Mouse (Mus musculus) frontal cortex, adult 2 months (tissue): Measurements from ENCODE around the gene Mplkip. TPM values are rescaled to one million over a fixed set of nuclear protein-coding genes. Genes with fewer than 3 reads are reported as not detected.
A peak's percentile ranks its signal among the peaks of the same experiment; 100 is the strongest.

Experiments
- DNase-seq, 2 experiments: peaks; one replicate each; pipeline ENCODE4 v3.0.0; 2022; ENCODE audit warnings: low spot score in 1 of 2; ENCODE audit errors: extremely low spot score in 1 of 2
- polyA plus RNA-seq: library from polyadenylated mRNA; depleted of rRNA; stranded (reverse); fragments of >200 nt; gene quantifications from 2 replicates; pipeline ENCODE4 v1.2.3, GENCODE M21; 2012; rRNA removed

Mplkip gene
- polyA plus RNA-seq, result 7.7 and 10.8 TPM in 2 replicates

- peak; percentile 99 to 100 for DNase-seq
Observed at GRCm38 (mm10) chr13:17694911-17695699, at the start of gene Mplkip, which contains the start of gene Sugct. Gene Mplkip (plus strand): TSS chr13:17695192. Gene Sugct (minus strand): TSS chr13:17695553.

GRCm38 (mm10) chr13:17667380-17667779, 27.6 kb upstream of the Mplkip start:
- no peak for DNase-seq

- DNase-seq, result no peak
Observed at GRCm38 (mm10) chr13:17671122-17671521, 23.9 kb upstream of the Mplkip start.

GRCm38 (mm10) chr13:17689461-17689860, 5.5 kb upstream of the Mplkip start:
- no peak for DNase-seq

GRCm38 (mm10) chr13:17690686-17691085, 4.3 kb upstream of the Mplkip start:
- no peak for DNase-seq

GRCm38 (mm10) chr13:17691436-17691835, 3.6 kb upstream of the Mplkip start:
- no peak for DNase-seq

GRCm38 (mm10) chr13:17693816-17694215, 1.2 kb upstream of the Mplkip start:
- DNase-seq, result no peak

GRCm38 (mm10) chr13:17694414-17694813, 578 bp upstream of the Mplkip start:
- peak; percentile 14 to 26 for DNase-seq

GRCm38 (mm10) chr13:17695898-17696580, 1.0 kb downstream of the Mplkip start:
- DNase-seq, result no peak

GRCm38 (mm10) chr13:17700090-17700715, 5.2 kb downstream of the Mplkip start:
- DNase-seq, result no peak

- no peak for DNase-seq
Observed at GRCm38 (mm10) chr13:17701322-17701721, 6.3 kb downstream of the Mplkip start.

- no peak for DNase-seq
Observed at GRCm38 (mm10) chr13:17702311-17702710, 7.3 kb downstream of the Mplkip start.

- DNase-seq, result peak; percentile 25 to 64
Observed at GRCm38 (mm10) chr13:17705188-17705826, 10.3 kb downstream of the Mplkip start.

- no peak for DNase-seq
Observed at GRCm38 (mm10) chr13:17708784-17709311, 13.9 kb downstream of the Mplkip start.

GRCm38 (mm10) chr13:17717357-17717756, 22.4 kb downstream of the Mplkip start:
- no peak for DNase-seq

- no peak for DNase-seq
Observed at GRCm38 (mm10) chr13:17727922-17728321, 32.9 kb downstream of the Mplkip start.

GRCm38 (mm10) chr13:17728798-17729197, 33.8 kb downstream of the Mplkip start:
- DNase-seq, result no peak
